Mouse (Mus musculus) liver, embryonic 14.5 days (tissue): ENCODE results near the gene Irs3.

Experiments used
- CTCF ChIP-seq: IDR thresholded peaks from 2 replicates; pipeline ENCODE4 v1.5.1; 2016; ENCODE audit warnings: antibody characterized with exemption, low read depth, control low read depth
- EP300 ChIP-seq: IDR thresholded peaks from 2 replicates; pipeline ENCODE4 v1.6.1; 2016; ENCODE audit warnings: antibody characterized with exemption, low read depth

GRCm38 (mm10) chr5:137689974-137690373, 44.5 kb upstream of the Irs3 start:
- no peak for TF ChIP-seq CTCF
- TF ChIP-seq EP300, result no peak
